Mouse (Mus musculus): ENCODE data around the gene Ptges3. TPM values are rescaled to one million over a fixed set of nuclear protein-coding genes. Genes with fewer than 3 reads are reported as not detected.

Ptges3 gene
- total RNA-seq (2023), result 100 to 1,000 TPM; 107 to 108 TPM

DNA sequence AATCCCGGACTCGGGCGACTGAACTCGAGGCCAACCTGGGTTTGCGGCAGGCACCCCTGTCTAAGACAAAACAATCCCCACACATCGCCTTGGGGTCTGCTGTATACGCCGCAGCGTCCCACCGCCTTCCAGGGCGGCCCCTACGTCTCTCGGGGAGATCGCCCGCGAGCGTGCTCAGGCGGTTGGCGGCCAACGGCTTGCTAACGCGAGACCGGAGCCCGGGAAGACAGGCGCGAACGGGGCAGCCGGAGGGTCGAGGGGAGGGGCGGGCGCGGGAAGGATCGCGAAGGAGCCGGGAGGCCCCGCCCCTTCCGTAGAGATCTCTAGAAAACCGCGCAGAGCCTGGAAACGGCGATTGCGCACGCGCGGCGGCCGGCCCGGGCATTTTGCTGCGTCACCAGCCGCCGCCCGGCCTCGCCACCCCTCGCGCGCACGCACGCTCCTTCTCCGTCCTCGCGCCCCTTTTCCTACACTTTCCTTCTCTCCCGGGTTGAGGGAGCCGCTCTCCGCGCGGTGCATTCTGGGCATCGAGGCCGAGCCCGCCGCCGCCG is at the start of gene Ptges3:
Gene Ptges3, plus strand, starts transcription at position 354 of the 551 bp plus-strand sequence.

DNA sequence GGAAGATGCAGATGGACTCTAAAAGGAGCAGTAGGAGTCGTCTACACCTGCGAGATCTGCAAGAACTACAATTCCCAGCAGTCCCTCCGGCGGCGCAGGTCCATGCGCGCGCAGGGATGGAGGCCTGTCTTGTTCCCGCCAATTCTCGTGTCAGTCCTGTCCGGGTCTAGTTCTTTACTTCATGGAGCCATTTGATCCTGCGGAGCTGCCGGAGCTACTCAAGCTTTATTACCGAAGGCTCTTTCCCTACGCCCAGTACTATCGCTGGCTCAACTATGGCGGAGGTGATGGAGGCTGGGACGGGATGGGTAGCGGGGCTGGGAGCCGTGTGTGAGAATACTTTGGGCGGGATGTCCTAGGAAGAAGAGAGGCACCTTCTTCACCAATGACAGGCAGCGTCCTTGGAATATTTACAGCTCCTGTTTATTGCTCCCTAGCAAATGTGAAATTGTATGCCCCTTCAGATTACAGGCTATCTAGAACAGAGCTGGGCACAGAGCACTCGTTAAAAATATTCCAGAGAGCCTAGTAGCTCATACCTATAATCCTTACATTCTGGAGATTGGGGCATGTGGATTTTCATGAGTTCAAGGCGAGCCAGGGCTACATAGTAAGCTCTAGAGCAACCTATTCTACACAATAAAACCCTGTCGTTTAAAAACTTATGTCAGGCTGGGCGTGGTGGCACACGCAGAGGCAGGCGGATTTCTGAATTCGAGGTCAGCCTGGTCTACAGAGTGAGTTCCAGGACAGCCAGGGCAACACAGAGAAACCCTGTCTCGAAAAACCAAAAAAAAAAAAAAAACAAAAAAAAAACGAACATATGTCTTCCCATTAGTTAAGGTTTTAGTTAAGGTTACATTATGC is 43.5 kb upstream of the Ptges3 start, which contains the start of gene Prim1:
Gene Prim1, plus strand, starts transcription at position 101 of the 867 bp plus-strand sequence.

DNA sequence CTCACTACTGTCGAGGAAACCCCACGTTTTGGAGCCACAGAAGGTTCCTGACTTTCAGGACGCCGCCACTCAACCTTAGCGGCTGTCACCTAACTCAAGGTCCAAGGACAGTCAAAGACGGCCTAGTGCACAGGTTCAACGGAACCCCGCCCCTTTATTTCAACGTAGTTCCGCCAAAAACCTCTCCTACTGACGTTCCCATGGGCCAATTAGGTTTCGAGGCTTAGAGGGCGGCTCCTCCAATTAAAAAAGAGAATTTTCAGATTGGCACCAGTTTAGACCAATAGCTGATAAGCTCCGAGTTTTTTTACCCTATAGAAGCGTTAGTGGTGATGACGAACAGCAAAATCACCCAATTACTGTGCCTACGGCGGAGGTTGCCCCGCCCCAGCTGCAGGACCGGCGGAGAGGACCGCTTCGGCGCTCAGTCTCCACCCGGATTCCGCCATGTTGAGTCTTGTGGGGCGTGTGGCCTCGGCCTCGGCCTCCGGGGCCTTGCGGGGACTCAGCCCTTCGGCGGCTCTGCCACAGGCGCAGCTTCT is 24.2 kb downstream of the Ptges3 start, which contains the start of gene Atp5b:
Gene Atp5b, plus strand, starts transcription at position 394 of the 542 bp plus-strand sequence.

DNA sequence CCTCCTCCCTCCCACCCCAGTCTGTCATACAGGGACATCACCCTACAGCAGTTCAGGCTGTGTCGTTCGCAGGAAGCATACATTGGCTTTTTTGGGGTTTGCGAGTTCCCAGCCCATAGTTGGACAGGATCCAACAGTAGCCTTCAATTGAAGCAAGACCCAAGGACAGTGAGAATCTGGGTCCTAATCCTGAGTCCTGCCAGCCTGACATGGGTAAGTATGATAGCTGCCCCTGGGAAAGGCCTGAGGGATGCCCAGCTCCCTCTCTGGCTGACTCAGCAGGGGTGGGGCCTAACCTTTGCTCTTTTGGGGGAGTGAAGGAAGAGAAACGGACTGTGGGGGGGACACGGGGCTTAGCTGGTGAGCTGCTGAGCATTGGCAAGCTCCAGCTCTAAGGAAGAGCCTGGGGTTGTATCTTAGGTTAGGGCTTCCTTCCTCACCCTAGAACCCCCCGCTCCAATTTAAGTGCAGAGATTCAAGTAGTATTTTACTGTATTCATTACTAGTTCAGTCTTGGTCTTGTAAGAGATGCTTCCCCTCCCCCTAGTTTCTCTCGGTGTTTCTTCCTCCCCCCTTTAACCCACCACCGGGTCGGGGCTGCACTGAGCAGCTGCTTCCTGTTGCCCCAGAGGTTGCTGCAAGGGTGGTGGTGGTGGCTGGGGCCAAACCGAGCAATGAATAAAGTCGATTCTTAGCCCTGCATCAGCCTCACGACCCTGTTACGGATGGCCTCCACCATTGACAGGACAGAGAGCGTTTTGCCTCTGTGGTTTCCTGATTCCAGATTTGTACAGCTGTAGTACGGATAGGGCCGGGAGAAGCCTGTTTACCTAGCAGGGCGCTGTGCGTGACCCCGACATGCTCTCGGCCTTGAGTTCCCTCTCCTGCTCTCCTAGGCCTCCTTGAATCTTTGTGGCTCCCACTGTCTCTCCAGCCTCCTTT is 33.1 kb downstream of the Ptges3 start, which contains the start of gene Baz2a:
Gene Baz2a, plus strand, starts transcription at position 14 of the 942 bp plus-strand sequence.

Other genes with a start within 250 kb of the Ptges3 start
- gene Rdh19, start 209.0 kb upstream of the Ptges3 start, total RNA-seq (2023), result not detected
- not detected for gene Rdh16f2, start 192.5 kb upstream of the Ptges3 start, total RNA-seq (2023)
- gene Rdh7, start 170.1 kb upstream of the Ptges3 start, total RNA-seq (2023), result not detected
- not detected for gene Sdr9c7, start 160.4 kb upstream of the Ptges3 start, total RNA-seq (2023)
- gene Hsd17b6, start 51.3 kb upstream of the Ptges3 start, total RNA-seq (2023), result not detected
- gene Prim1, start 43.8 kb upstream of the Ptges3 start, total RNA-seq (2023), result 1 to 10 TPM; 2.9 to 3.5 TPM
- 100 to 1,000 TPM; 568 to 584 TPM for gene Naca, start 23.4 kb upstream of the Ptges3 start, total RNA-seq (2023)
- 100 to 1,000 TPM; 488 to 502 TPM for gene Atp5b, start 24.3 kb downstream of the Ptges3 start, total RNA-seq (2023)
- 100 to 1,000 TPM; 107 to 114 TPM for gene Baz2a, start 32.6 kb downstream of the Ptges3 start, total RNA-seq (2023)
- 10 to 100 TPM; 23.0 to 27.1 TPM for gene Rbms2, start 121.3 kb downstream of the Ptges3 start, total RNA-seq (2023)
- not detected for gene Gls2, start 135.5 kb downstream of the Ptges3 start, total RNA-seq (2023)
- 1 to 10 TPM; 8.9 to 9.2 TPM for gene Spryd4, start 152.9 kb downstream of the Ptges3 start, total RNA-seq (2023)
- gene Mip, start 166.9 kb downstream of the Ptges3 start, total RNA-seq (2023), result not detected
- 1 to 10 TPM; 4.3 to 4.9 TPM for gene Timeless, start 173.1 kb downstream of the Ptges3 start, total RNA-seq (2023)
- gene Apon, start 195.1 kb downstream of the Ptges3 start, total RNA-seq (2023), result not detected
- gene Apof, start 209.7 kb downstream of the Ptges3 start, total RNA-seq (2023), result not detected
- gene Stat2, start 211.6 kb downstream of the Ptges3 start, total RNA-seq (2023), result 100 to 1,000 TPM in 1 of 2 experiments, 10 to 100 TPM in 1; 93.6 to 100 TPM
- gene Il23a, start 239.8 kb downstream of the Ptges3 start, total RNA-seq (2023), result not detected
- 10 to 100 TPM; 30.6 to 31.6 TPM for gene Pan2, start 244.4 kb downstream of the Ptges3 start, total RNA-seq (2023)

Data from monocyte, adult 59 days (primary cell).